Mouse (Mus musculus): ENCODE measurements at regions not wholly inside any gene's neighbourhood (a gene's known extent, or its start where the extent isn't known, plus 50 kb on each side); places are given as distances from the start of the nearest gene placed in this dataset.

GRCm38 (mm10) chr11:7765303-7765702, 551.6 kb upstream of the Igfbp3 start:
- no peaks in the 10 kb centered on the region for H3K36me3 ChIP-seq (replicated peaks)
- no peak overlapping the region for H3K4me2 ChIP-seq
- ATAC-seq (replicated peaks): no peak
- H3K4me3 ChIP-seq: no peak overlapping the region
- H3K9me3 ChIP-seq: no peaks in the 10 kb centered on the region
- no peak overlapping the region for H3K9ac ChIP-seq
- no peak overlapping the region for H3K27ac ChIP-seq
- WGBS: 84% methylated on average over 1 of the region's 1 CpGs
- H3K4me1 ChIP-seq: no peaks in the 10 kb centered on the region
- H3K27me3 ChIP-seq (replicated peaks): no peaks in the 10 kb centered on the region

GRCm38 (mm10) chr11:7758862-7759467, 545.2 kb upstream of the Igfbp3 start:
- Histone ChIP-seq H3K4me3 (no peak overlapping the region), H3K36me3 (replicated peaks) (no peaks in the 10 kb centered on the region), H3K27me3 (replicated peaks) (no peaks in the 10 kb centered on the region), H3K9me3 (no peaks in the 10 kb centered on the region), H3K4me1 (no peaks in the 10 kb centered on the region), H3K27ac (no peak overlapping the region), H3K9ac (no peak overlapping the region), H3K4me2 (no peak overlapping the region)
- 78% methylated on average over 6 of the region's 6 CpGs for WGBS
- ATAC-seq (replicated peaks): no peak

Data from midbrain, embryonic 15.5 days (tissue).